Mouse (Mus musculus): ENCODE measurements around the gene Hist1h2af. TPM values are rescaled to one million over a fixed set of nuclear protein-coding genes. Genes with fewer than 3 reads are reported as not detected.

Gene Hist1h2af
- total RNA-seq, 1 experiment, result 1,402 TPM

DNA sequence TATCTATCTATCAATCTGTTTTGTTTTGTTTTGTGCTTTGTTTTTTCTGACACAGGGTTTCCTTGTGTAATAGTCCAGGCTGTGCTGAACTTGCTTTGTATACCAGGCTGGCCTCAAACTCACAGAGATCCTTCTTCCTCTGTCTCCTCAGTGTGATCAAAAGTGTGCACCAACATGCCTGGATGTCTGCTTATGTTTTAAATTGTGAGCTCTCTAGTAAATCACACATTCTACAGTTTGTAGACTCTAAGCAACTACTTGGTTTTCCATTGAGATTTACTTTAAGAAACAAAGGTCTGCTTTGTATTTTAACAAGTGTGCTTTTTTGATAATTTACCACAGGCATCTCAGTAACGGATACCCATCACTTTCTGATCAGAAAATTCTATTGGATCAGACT lies 44.1 kb downstream of the Hist1h2af start:
- TF ChIP-seq HCFC1 (IDR thresholded peaks at IDR 0.05; ENCODE audit: borderline replicate concordance, insufficient read depth, low read length), result no peak
- TF ChIP-seq MAFK (IDR thresholded peaks at IDR 0.05; ENCODE audit: insufficient read depth, low read depth, low read length), result no peak
- no peak for TF ChIP-seq ZNF384 (IDR thresholded peaks at IDR 0.05; ENCODE audit: low read depth, low read length)
- TF ChIP-seq ZC3H11A (IDR thresholded peaks at IDR 0.05; ENCODE audit: borderline replicate concordance, low read depth, low read length), result no peak
- no peak for TF ChIP-seq CHD2 (IDR thresholded peaks at IDR 0.05; ENCODE audit: low read depth, low read length)
- Histone ChIP-seq H3K4me3 (ENCODE audit: insufficient read depth in 1 of 2, low read depth in 1 of 2, low read length in 2 of 2, poor library complexity in 1 of 2, severe bottlenecking in 1 of 2) (no peak overlapping the region), H3K9me3 (ENCODE audit: control insufficient read depth, insufficient read depth, low read depth, low read length) (no peaks in the 10 kb centered on the region), H3K36me3 (ENCODE audit: control insufficient read depth, insufficient read depth, low read length, poor library complexity, severe bottlenecking) (no peaks in the 10 kb centered on the region), H3K9ac (ENCODE audit: insufficient read depth, low read depth, low read length, poor library complexity, severe bottlenecking) (no peak overlapping the region), H3K27ac (ENCODE audit: insufficient read depth, low read depth, low read length, poor library complexity, severe bottlenecking) (no peak overlapping the region), H3K4me1 (ENCODE audit: control insufficient read depth in 2 of 2, insufficient read depth in 2 of 2, low read length in 2 of 2, poor library complexity in 1 of 2) (no peaks in the 10 kb centered on the region; a peak in 1 of 4 replicates)
- in situ Hi-C loops (cut with MboI; ENCODE audit: low sequenced_read_pairs in 2 of 2, unreplicated experiment in 2 of 2), result no loop called here
- no peak for DNase-seq (ENCODE audit: low read depth, low spot score)

DNA sequence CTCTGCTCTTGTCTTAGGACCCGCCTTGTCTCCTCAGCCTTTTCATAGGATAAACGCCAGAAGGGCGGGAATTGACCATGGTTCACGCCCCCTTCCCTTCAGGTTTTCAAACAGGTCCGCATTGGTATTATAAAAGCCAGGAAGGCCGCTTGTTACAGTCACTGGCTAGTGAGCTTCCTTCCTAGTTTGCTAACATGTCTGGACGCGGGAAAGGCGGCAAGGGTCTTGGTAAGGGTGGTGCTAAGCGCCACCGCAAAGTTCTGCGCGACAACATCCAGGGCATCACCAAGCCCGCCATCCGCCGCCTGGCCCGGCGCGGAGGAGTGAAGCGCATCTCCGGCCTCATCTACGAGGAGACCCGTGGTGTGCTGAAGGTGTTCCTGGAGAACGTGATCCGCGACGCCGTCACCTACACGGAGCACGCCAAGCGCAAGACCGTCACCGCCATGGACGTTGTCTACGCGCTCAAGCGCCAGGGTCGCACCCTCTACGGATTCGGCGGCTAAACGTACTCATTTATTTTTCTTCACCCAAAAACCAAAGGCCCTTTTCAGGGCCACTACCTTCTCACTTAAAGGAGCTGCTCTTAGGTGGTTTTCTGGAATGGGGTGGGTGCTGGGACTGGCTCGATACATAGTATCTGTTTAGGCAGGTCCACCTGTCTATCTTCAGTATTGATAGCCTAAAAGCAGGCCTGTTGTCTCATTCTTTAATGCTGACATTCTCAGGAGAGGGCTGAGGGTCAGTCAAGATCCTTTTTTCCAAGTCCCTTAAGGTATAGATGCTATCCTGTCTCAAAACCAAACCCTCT lies 47.9 kb downstream of the Hist1h2af start, which contains the start of gene Hist1h4d:
Hist1h4d (plus strand) TSS at position 191 of the 811 bp plus-strand sequence.
- Histone ChIP-seq H3K27ac (ENCODE audit: insufficient read depth, low read depth, low read length, poor library complexity, severe bottlenecking) (peak within 1 kb of the TSS; percentile 86), H3K9me3 (ENCODE audit: control insufficient read depth, insufficient read depth, low read depth, low read length) (no peaks in the 10 kb centered on the region), H3K4me3 (ENCODE audit: insufficient read depth in 1 of 2, low read depth in 1 of 2, low read length in 2 of 2, poor library complexity in 1 of 2, severe bottlenecking in 1 of 2) (peak within 1 kb of the TSS; percentile 43 to 76), H3K4me1 (ENCODE audit: control insufficient read depth in 2 of 2, insufficient read depth in 2 of 2, low read length in 2 of 2, poor library complexity in 1 of 2) (peaks cover 0 to 6% of the 10 kb centered on the region in 2 experiments; a peak in 2 of 4 replicates), H3K9ac (ENCODE audit: insufficient read depth, low read depth, low read length, poor library complexity, severe bottlenecking) (peak within 1 kb of the TSS; percentile 74), H3K36me3 (ENCODE audit: control insufficient read depth, insufficient read depth, low read length, poor library complexity, severe bottlenecking) (no peaks in the 10 kb centered on the region)
- 0 out of 2 replicates have a peak, but pooled peaks have one; percentile 63 for TF ChIP-seq HCFC1 (IDR thresholded peaks at IDR 0.05; ENCODE audit: borderline replicate concordance, insufficient read depth, low read length)
- no peak for TF ChIP-seq ZC3H11A (IDR thresholded peaks at IDR 0.05; ENCODE audit: borderline replicate concordance, low read depth, low read length)
- no peak for TF ChIP-seq CHD2 (IDR thresholded peaks at IDR 0.05; ENCODE audit: low read depth, low read length)
- no peak for TF ChIP-seq MAFK (IDR thresholded peaks at IDR 0.05; ENCODE audit: insufficient read depth, low read depth, low read length)
- no peak for TF ChIP-seq ZNF384 (IDR thresholded peaks at IDR 0.05; ENCODE audit: low read depth, low read length)
- in situ Hi-C loops (cut with MboI; ENCODE audit: low sequenced_read_pairs in 2 of 2, unreplicated experiment in 2 of 2), result no loop called here
- DNase-seq (ENCODE audit: low read depth, low spot score), result peak; percentile 98

DNA sequence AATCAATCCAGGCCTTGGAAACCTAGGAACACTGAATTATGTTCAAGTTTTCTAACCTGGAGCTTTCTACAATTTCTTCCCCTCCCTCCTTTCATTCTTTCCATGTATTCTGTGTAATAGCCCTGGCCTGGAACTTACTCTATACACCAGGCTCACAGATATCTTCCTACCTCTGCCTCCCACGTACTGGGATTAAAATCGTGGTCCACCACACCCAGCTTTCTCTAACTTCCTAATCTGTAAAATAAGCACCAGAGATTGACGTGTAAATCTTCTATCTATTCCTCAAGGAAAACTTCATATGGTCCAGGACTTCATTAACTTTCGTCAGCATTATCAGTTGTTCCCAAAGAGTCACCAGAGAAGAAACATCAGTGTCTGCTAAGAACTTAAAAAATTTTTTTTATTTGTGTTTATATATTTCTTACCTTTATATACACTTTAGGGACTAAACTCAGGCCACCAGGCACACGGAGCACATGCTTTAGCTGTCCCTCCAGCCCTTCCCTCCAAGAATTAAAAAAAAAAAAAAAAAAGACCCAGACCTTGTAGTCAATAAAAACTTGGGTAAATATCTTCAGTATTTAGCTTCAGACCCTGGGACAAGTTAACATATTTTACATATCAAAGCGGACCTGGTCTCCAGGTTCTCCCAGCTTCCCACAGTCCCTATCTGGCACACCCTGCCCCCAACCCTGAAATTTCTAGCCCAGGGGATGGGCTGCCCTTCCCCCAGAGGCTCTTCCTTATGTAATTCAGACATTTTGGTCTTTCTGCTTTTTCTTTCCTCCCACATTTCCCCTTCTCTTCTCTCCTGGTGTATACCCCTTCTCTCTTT lies 48.7 kb downstream of the Hist1h2af start:
- no peak for DNase-seq (ENCODE audit: low read depth, low spot score)
- Histone ChIP-seq H3K36me3 (ENCODE audit: control insufficient read depth, insufficient read depth, low read length, poor library complexity, severe bottlenecking) (no peaks in the 10 kb centered on the region), H3K27ac (ENCODE audit: insufficient read depth, low read depth, low read length, poor library complexity, severe bottlenecking) (peak overlapping the region; percentile 86; the same call in 1 of the 2 replicates), H3K9ac (ENCODE audit: insufficient read depth, low read depth, low read length, poor library complexity, severe bottlenecking) (peak overlapping the region; percentile 74; the same call in 1 of the 2 replicates), H3K9me3 (ENCODE audit: control insufficient read depth, insufficient read depth, low read depth, low read length) (no peaks in the 10 kb centered on the region), H3K4me1 (ENCODE audit: control insufficient read depth in 2 of 2, insufficient read depth in 2 of 2, low read length in 2 of 2, poor library complexity in 1 of 2) (peaks cover 0 to 7% of the 10 kb centered on the region in 2 experiments; a peak in 2 of 4 replicates), H3K4me3 (ENCODE audit: insufficient read depth in 1 of 2, low read depth in 1 of 2, low read length in 2 of 2, poor library complexity in 1 of 2, severe bottlenecking in 1 of 2) (peak overlapping the region; percentile 43 to 76)
- in situ Hi-C loops (cut with MboI; ENCODE audit: low sequenced_read_pairs in 2 of 2, unreplicated experiment in 2 of 2), result no loop called here
- no peak for TF ChIP-seq HCFC1 (IDR thresholded peaks at IDR 0.05; ENCODE audit: borderline replicate concordance, insufficient read depth, low read length)
- TF ChIP-seq CHD2 (IDR thresholded peaks at IDR 0.05; ENCODE audit: low read depth, low read length), result peak; percentile 59; the same call in 1 of the 2 replicates
- no peak for TF ChIP-seq ZC3H11A (IDR thresholded peaks at IDR 0.05; ENCODE audit: borderline replicate concordance, low read depth, low read length)
- no peak for TF ChIP-seq MAFK (IDR thresholded peaks at IDR 0.05; ENCODE audit: insufficient read depth, low read depth, low read length)
- peak; percentile 74 for TF ChIP-seq ZNF384 (IDR thresholded peaks at IDR 0.05; ENCODE audit: low read depth, low read length)

DNA sequence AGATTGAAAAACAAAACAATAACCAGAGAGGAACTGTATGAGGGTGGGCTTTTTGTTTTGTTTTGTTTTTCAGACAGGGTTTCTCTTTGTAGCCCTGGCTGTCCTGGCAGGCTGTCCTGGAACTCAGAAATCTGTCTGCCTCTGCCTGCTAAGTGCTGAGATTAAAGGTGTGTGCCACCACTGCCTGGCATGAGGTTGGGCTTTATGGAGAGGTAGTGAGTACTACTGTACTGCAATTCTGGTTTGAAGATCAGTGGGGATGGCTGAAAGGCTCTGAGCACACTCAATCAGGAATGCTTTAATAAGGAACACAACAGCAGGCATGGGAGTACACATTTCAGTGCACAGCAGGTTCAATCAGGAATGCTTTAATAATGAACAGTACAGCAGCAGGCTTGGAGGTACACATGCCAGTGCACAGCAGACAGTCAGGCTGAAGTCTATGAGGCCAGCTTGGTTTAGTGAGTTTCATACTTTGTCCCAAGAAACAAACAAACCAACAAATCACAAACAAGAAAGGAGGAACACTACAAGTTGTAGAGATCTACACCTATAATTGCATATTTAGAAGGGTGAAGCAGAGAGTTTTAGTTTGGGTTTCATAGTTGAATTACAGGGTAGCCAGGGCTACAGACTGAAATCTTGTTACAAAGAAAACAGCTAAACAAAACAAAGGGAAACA lies 49.8 kb downstream of the Hist1h2af start:
- no peak overlapping the region for H3K4me3 ChIP-seq (ENCODE audit: insufficient read depth in 1 of 2, low read depth in 1 of 2, low read length in 2 of 2, poor library complexity in 1 of 2, severe bottlenecking in 1 of 2)
- DNase-seq (ENCODE audit: low read depth, low spot score), result no peak

More for the DNA sequence above, 49.8 kb downstream of the Hist1h2af start:
- TF ChIP-seq CHD2 (IDR thresholded peaks at IDR 0.05; ENCODE audit: low read depth, low read length) (no peak), ZC3H11A (IDR thresholded peaks at IDR 0.05; ENCODE audit: borderline replicate concordance, low read depth, low read length) (no peak), ZNF384 (IDR thresholded peaks at IDR 0.05; ENCODE audit: low read depth, low read length) (no peak), HCFC1 (IDR thresholded peaks at IDR 0.05; ENCODE audit: borderline replicate concordance, insufficient read depth, low read length) (no peak), MAFK (IDR thresholded peaks at IDR 0.05; ENCODE audit: insufficient read depth, low read depth, low read length) (no peak)
- no peak overlapping the region; the same call in 1 of the 2 replicates for H3K27ac ChIP-seq (ENCODE audit: insufficient read depth, low read depth, low read length, poor library complexity, severe bottlenecking)
- H3K9me3 ChIP-seq (ENCODE audit: control insufficient read depth, insufficient read depth, low read depth, low read length), result no peaks in the 10 kb centered on the region
- H3K4me1 ChIP-seq (ENCODE audit: control insufficient read depth in 2 of 2, insufficient read depth in 2 of 2, low read length in 2 of 2, poor library complexity in 1 of 2), result peaks cover 0 to 7% of the 10 kb centered on the region in 2 experiments; a peak in 2 of 4 replicates
- no peaks in the 10 kb centered on the region for H3K36me3 ChIP-seq (ENCODE audit: control insufficient read depth, insufficient read depth, low read length, poor library complexity, severe bottlenecking)
- no peak overlapping the region for H3K9ac ChIP-seq (ENCODE audit: insufficient read depth, low read depth, low read length, poor library complexity, severe bottlenecking)
- in situ Hi-C loops (cut with MboI; ENCODE audit: low sequenced_read_pairs in 2 of 2, unreplicated experiment in 2 of 2), result no loop called here

Other genes with a start within 250 kb of the Hist1h2af start
- gene Zfp322a, start 164.7 kb upstream of the Hist1h2af start, total RNA-seq (2012; rRNA removed), result 15.8 and 15.9 TPM in 2 replicates
- gene Abt1, start 110.0 kb upstream of the Hist1h2af start, total RNA-seq (2012; rRNA removed), result 10.5 and 15.5 TPM in 2 replicates
- gene Btn1a1, start 68.0 kb upstream of the Hist1h2af start, total RNA-seq (2012; rRNA removed), result 0.11 and 0.62 TPM in 2 replicates
- gene Btn2a2, start 45.0 kb upstream of the Hist1h2af start, total RNA-seq (2012; rRNA removed), result 0.95 and 1.5 TPM in 2 replicates
- gene Hist1h4h, start 2.9 kb upstream of the Hist1h2af start, total RNA-seq (2012; rRNA removed), result 2,382 and 2,804 TPM in 2 replicates
- gene Hist1h3g, start 1.5 kb downstream of the Hist1h2af start, total RNA-seq (2012; rRNA removed), result 436 and 621 TPM in 2 replicates
- 98.5 and 146 TPM in 2 replicates for gene Hist1h2bh, start 9.5 kb downstream of the Hist1h2af start, total RNA-seq (2012; rRNA removed)
- 245 and 289 TPM in 2 replicates for gene Hist1h3f, start 10.1 kb downstream of the Hist1h2af start, total RNA-seq (2012; rRNA removed)
- 1,886 and 2,172 TPM in 2 replicates for gene Hist1h4f, start 17.7 kb downstream of the Hist1h2af start, total RNA-seq (2012; rRNA removed)
- gene Hist1h1d, start 19.4 kb downstream of the Hist1h2af start, total RNA-seq (2012; rRNA removed), result 68.4 and 97.6 TPM in 2 replicates
- 792 and 864 TPM in 2 replicates for gene Hist1h3e, start 28.5 kb downstream of the Hist1h2af start, total RNA-seq (2012; rRNA removed)
- gene Hist1h2ae, start 37.3 kb downstream of the Hist1h2af start, total RNA-seq (2012; rRNA removed), result 587 and 755 TPM in 2 replicates
- 1,383 and 2,074 TPM in 2 replicates for gene Hist1h2bg, start 37.5 kb downstream of the Hist1h2af start, total RNA-seq (2012; rRNA removed)
- 677 and 970 TPM in 2 replicates for gene Hist1h2bf, start 40.3 kb downstream of the Hist1h2af start, total RNA-seq (2012; rRNA removed)
- gene Hist1h2ad, start 40.5 kb downstream of the Hist1h2af start, total RNA-seq (2012; rRNA removed), result 1,000 and 1,148 TPM in 2 replicates
- 80.2 and 103 TPM in 2 replicates for gene Hist1h3d, start 41.9 kb downstream of the Hist1h2af start, total RNA-seq (2012; rRNA removed)
- gene Hist1h4d, start 47.7 kb downstream of the Hist1h2af start, total RNA-seq (2012; rRNA removed), result 713 and 869 TPM in 2 replicates
- gene Hist1h2be, start 87.2 kb downstream of the Hist1h2af start, total RNA-seq (2012; rRNA removed), result 119 and 195 TPM in 2 replicates
- 131 and 207 TPM in 2 replicates for gene Hist1h1e, start 88.7 kb downstream of the Hist1h2af start, total RNA-seq (2012; rRNA removed)
- 112 and 141 TPM in 2 replicates for gene Hist1h2ac, start 150.0 kb downstream of the Hist1h2af start, total RNA-seq (2012; rRNA removed)
- gene Hist1h2bc, start 150.3 kb downstream of the Hist1h2af start, total RNA-seq (2012; rRNA removed), result 355 and 545 TPM in 2 replicates
- 7.7 and 13.3 TPM in 2 replicates for gene Hist1h1t, start 161.9 kb downstream of the Hist1h2af start, total RNA-seq (2012; rRNA removed)
- 326 and 496 TPM in 2 replicates for gene Hist1h4c, start 164.5 kb downstream of the Hist1h2af start, total RNA-seq (2012; rRNA removed)
- gene Hfe, start 176.9 kb downstream of the Hist1h2af start, total RNA-seq (2012; rRNA removed), result 1.1 and 1.5 TPM in 2 replicates
- 379 and 496 TPM in 2 replicates for gene Hist1h1c, start 204.9 kb downstream of the Hist1h2af start, total RNA-seq (2012; rRNA removed)
- 970 and 1,161 TPM in 2 replicates for gene Hist1h3c, start 211.7 kb downstream of the Hist1h2af start, total RNA-seq (2012; rRNA removed)
- gene Hist1h2bb, start 212.8 kb downstream of the Hist1h2af start, total RNA-seq (2012; rRNA removed), result 1,224 and 1,736 TPM in 2 replicates
- 2,399 and 2,956 TPM in 2 replicates for gene Hist1h2ab, start 217.2 kb downstream of the Hist1h2af start, total RNA-seq (2012; rRNA removed)
- 667 and 954 TPM in 2 replicates for gene Hist1h3b, start 218.4 kb downstream of the Hist1h2af start, total RNA-seq (2012; rRNA removed)
- 1,054 and 1,339 TPM in 2 replicates for gene Hist1h4b, start 223.1 kb downstream of the Hist1h2af start, total RNA-seq (2012; rRNA removed)
- 1,331 and 1,744 TPM in 2 replicates for gene Hist1h4a, start 227.3 kb downstream of the Hist1h2af start, total RNA-seq (2012; rRNA removed)
- gene Hist1h3a, start 228.5 kb downstream of the Hist1h2af start, total RNA-seq (2012; rRNA removed), result 470 and 728 TPM in 2 replicates
- 1,149 and 1,468 TPM in 2 replicates for gene Hist1h1a, start 229.8 kb downstream of the Hist1h2af start, total RNA-seq (2012; rRNA removed)
- 0.21 and 0.40 TPM in 2 replicates for gene Trim38, start 236.0 kb downstream of the Hist1h2af start, total RNA-seq (2012; rRNA removed)